Mouse (Mus musculus) heart, embryonic 14.5 days (tissue): ENCODE data around the gene Rspo1. TPM values are rescaled to one million over a fixed set of nuclear protein-coding genes. Genes with fewer than 3 reads are reported as not detected.

Source experiments
- ATAC-seq: fragments of 200-750 bp; cut with Nextera tagmentation; 2 replicates; pipeline ENCODE4 v1.8.0; 2017; ENCODE audit warnings: low read depth, moderate TSS enrichment; ENCODE audit not compliant: insufficient number of reproducible peaks, insufficient read depth, low FRiP score
- H3K27ac ChIP-seq, 2 experiments: fragments of 200-500 bp in 1 of 2; fragments of 300-500 bp in 1 of 2; sonication (generic) in 1 of 2; replicated peaks in 1 of 2; 2 replicates each; pipeline ENCODE4 v1.5.1; 2012 to 2014; ENCODE audit warnings: low read depth in 2 of 2, low read length in 2 of 2, control low read depth in 1 of 2, mild to moderate bottlenecking in 1 of 2, mixed read lengths in 1 of 2; ENCODE audit not compliant: control insufficient read depth in 1 of 2, insufficient read depth in 1 of 2
- H3K27me3 ChIP-seq: fragments of 300-500 bp; sonication (generic); 2 replicates; pipeline ENCODE4 v1.6.1; 2014; ENCODE audit warnings: mild to moderate bottlenecking, low read length, control low read depth; ENCODE audit not compliant: control insufficient read depth, insufficient read depth
- H3K36me3 ChIP-seq: fragments of 300-500 bp; sonication (generic); 2 replicates; pipeline ENCODE4 v1.6.1; 2014; ENCODE audit warnings: mild to moderate bottlenecking, control low read depth, low read length, mixed read lengths; ENCODE audit not compliant: control insufficient read depth, insufficient read depth
- H3K4me1 ChIP-seq, 2 experiments: fragments of 200-500 bp in 1 of 2; fragments of 300-500 bp in 1 of 2; sonication (generic) in 1 of 2; 2 replicates each; pipeline ENCODE4 v1.6.1; 2012 to 2014; ENCODE audit warnings: low read length in 2 of 2, control low read depth in 1 of 2, mixed read lengths in 1 of 2; ENCODE audit not compliant: control insufficient read depth in 2 of 2, insufficient read depth in 2 of 2
- H3K4me2 ChIP-seq: fragments of 300-500 bp; sonication (generic); 2 replicates; pipeline ENCODE4 v1.6.1; 2014; ENCODE audit warnings: mild to moderate bottlenecking, low read length
- H3K4me3 ChIP-seq, 2 experiments: fragments of 200-500 bp in 1 of 2; fragments of 300-500 bp in 1 of 2; sonication (generic) in 1 of 2; 2 replicates each; pipeline ENCODE4 v1.5.1; 2012 to 2014; ENCODE audit warnings: low read length in 2 of 2, mild to moderate bottlenecking in 2 of 2, control low read depth in 1 of 2, low read depth in 1 of 2, moderate library complexity in 1 of 2; ENCODE audit not compliant: control insufficient read depth in 1 of 2, insufficient read depth in 1 of 2
- H3K9ac ChIP-seq: fragments of 300-500 bp; sonication (generic); 2 replicates; pipeline ENCODE4 v1.6.1; 2014; ENCODE audit warnings: mild to moderate bottlenecking, low read length
- H3K9me3 ChIP-seq: fragments of 300-500 bp; sonication (generic); 2 replicates; pipeline ENCODE4 v1.6.1; 2016; ENCODE audit warnings: low read length, control low read depth; ENCODE audit not compliant: control insufficient read depth
- WGBS: fragments of 180-500 bp; shearing (Covaris S2); extraction: QIAGEN DNeasy Blood & Tissue Kit; methylation state at CpG from one replicate; pipeline ENCODE4 v1.1.7; 2014; 5-methylcytosine and 5-hydroxymethylcytosine counted together
- polyA plus RNA-seq: library from polyadenylated mRNA; unstranded; fragments of >200 nt; fragmentation: Nextera tagmentation; extraction: Ambion mirVana; gene quantifications from 2 replicates; pipeline ENCODE4 v1.2.1, GENCODE M21; 2014

Rspo1 gene
- polyA plus RNA-seq, 1 experiment from 2014 or later: 9.5 TPM

GRCm38 (mm10) chr4:124964912-124965599, 21.2 kb upstream of the Rspo1 start:
- H3K4me1 ChIP-seq: no peaks in the 10 kb centered on the region
- no peaks in the 10 kb centered on the region for H3K36me3 ChIP-seq
- H3K4me3 ChIP-seq: no peak overlapping the region
- H3K27ac ChIP-seq: no peak overlapping the region
- no peak overlapping the region for H3K4me2 ChIP-seq
- ATAC-seq: no peak
- H3K9ac ChIP-seq: no peak overlapping the region
- H3K27me3 ChIP-seq: 0 out of 2 replicates have a peak, but pooled peaks cover 1% of the 10 kb centered on the region
- H3K9me3 ChIP-seq: no peaks in the 10 kb centered on the region
- 18% methylated on average over 8 of the region's 8 CpGs for WGBS

- no peak overlapping the region for H3K4me3 ChIP-seq
- H3K27me3 ChIP-seq: 0 out of 2 replicates have a peak, but pooled peaks cover 11% of the 10 kb centered on the region
- H3K9me3 ChIP-seq: no peaks in the 10 kb centered on the region
- no peak overlapping the region for H3K4me2 ChIP-seq
- no peaks in the 10 kb centered on the region for H3K36me3 ChIP-seq
- no peak overlapping the region for H3K9ac ChIP-seq
- no peak overlapping the region for H3K27ac ChIP-seq
- ATAC-seq: no peak
- H3K4me1 ChIP-seq: no peaks in the 10 kb centered on the region
- 46% methylated on average over 6 of the region's 6 CpGs for WGBS
These were observed 17.5 kb upstream of the Rspo1 start for GRCm38 (mm10) chr4:124968711-124969110.

GRCm38 (mm10) chr4:124969219-124969848, 16.9 kb upstream of the Rspo1 start:
- Histone ChIP-seq H3K27me3 (0 out of 2 replicates have a peak, but pooled peaks cover 11% of the 10 kb centered on the region), H3K36me3 (no peaks in the 10 kb centered on the region), H3K4me2 (no peak overlapping the region), H3K9ac (no peak overlapping the region), H3K4me3 (no peak overlapping the region), H3K9me3 (no peaks in the 10 kb centered on the region), H3K27ac (no peak overlapping the region), H3K4me1 (no peaks in the 10 kb centered on the region)
- no peak for ATAC-seq
- WGBS: 70% methylated on average over 7 of the region's 7 CpGs

- ATAC-seq: no peak
- Histone ChIP-seq H3K4me3 (no peak overlapping the region), H3K36me3 (no peaks in the 10 kb centered on the region), H3K27ac (no peak overlapping the region), H3K9ac (no peak overlapping the region), H3K27me3 (0 out of 2 replicates have a peak, but pooled peaks cover 11% of the 10 kb centered on the region), H3K4me1 (no peaks in the 10 kb centered on the region), H3K4me2 (no peak overlapping the region), H3K9me3 (no peaks in the 10 kb centered on the region)
- WGBS: 59% methylated on average over 11 of the region's 11 CpGs
These were observed 16.0 kb upstream of the Rspo1 start for GRCm38 (mm10) chr4:124970194-124970593.

- Histone ChIP-seq H3K9ac (no peak overlapping the region), H3K27me3 (0 out of 2 replicates have a peak, but pooled peaks cover 11% of the 10 kb centered on the region), H3K4me1 (no peaks in the 10 kb centered on the region), H3K36me3 (no peaks in the 10 kb centered on the region), H3K4me2 (no peak overlapping the region), H3K27ac (no peak overlapping the region), H3K9me3 (no peaks in the 10 kb centered on the region), H3K4me3 (no peak overlapping the region)
- WGBS: 44% methylated on average over 5 of the region's 5 CpGs
- ATAC-seq: no peak
These were observed 15.6 kb upstream of the Rspo1 start for GRCm38 (mm10) chr4:124970677-124971076.

- Histone ChIP-seq H3K4me3 (no peak overlapping the region), H3K36me3 (no peaks in the 10 kb centered on the region), H3K4me1 (no peaks in the 10 kb centered on the region), H3K27ac (no peak overlapping the region), H3K4me2 (no peak overlapping the region), H3K9ac (no peak overlapping the region), H3K9me3 (no peaks in the 10 kb centered on the region), H3K27me3 (0 out of 2 replicates have a peak, but pooled peaks cover 11% of the 10 kb centered on the region)
- ATAC-seq: no peak
- WGBS: 80% methylated on average over 8 of the region's 8 CpGs
These were observed 15.1 kb upstream of the Rspo1 start for GRCm38 (mm10) chr4:124971094-124971493.

GRCm38 (mm10) chr4:124972316-124972715, 13.9 kb upstream of the Rspo1 start:
- WGBS: 43% methylated on average over 9 of the region's 9 CpGs
- H3K4me3 ChIP-seq: no peak overlapping the region

More at GRCm38 (mm10) chr4:124972316-124972715, 13.9 kb upstream of the Rspo1 start:
- Histone ChIP-seq H3K36me3 (no peaks in the 10 kb centered on the region), H3K9ac (no peak overlapping the region), H3K4me2 (no peak overlapping the region), H3K9me3 (no peaks in the 10 kb centered on the region), H3K4me1 (no peaks in the 10 kb centered on the region), H3K27me3 (0 out of 2 replicates have a peak, but pooled peaks cover 11% of the 10 kb centered on the region), H3K27ac (no peak overlapping the region)
- no peak for ATAC-seq
